Mouse (Mus musculus) small intestine, adult 2 months (tissue): ENCODE measurements around the gene Sugp1.

Experiments used
- CTCF ChIP-seq: fragments of 200-500 bp; IDR thresholded peaks from 2 replicates; pipeline ENCODE4 v1.5.1; 2012; ENCODE audit warnings: low read depth, mild to moderate bottlenecking, control low read depth, inconsistent platforms, low read length, moderate library complexity, mixed read lengths; ENCODE audit not compliant: insufficient replicate concordance, insufficient read length; ENCODE audit errors: extremely low read depth
- POLR2A ChIP-seq: fragments of 200-500 bp; IDR thresholded peaks from 2 replicates; pipeline ENCODE4 v1.6.1; 2012; ENCODE audit warnings: low read depth, mild to moderate bottlenecking, control low read depth, inconsistent platforms, low read length, moderate library complexity

GRCm38 (mm10) chr8:70003204-70003657, 39.4 kb upstream of the Sugp1 start:
- TF ChIP-seq CTCF (no peak), POLR2A (no peak)
